Mouse (Mus musculus): ENCODE data around the gene E130114P18Rik.

The E130114P18Rik gene

GRCm38 (mm10) chr4:97766100-97766499 lies 11.8 kb downstream of the E130114P18Rik start:
- in situ Hi-C loops (cut with MboI; ENCODE audit: low pct_unique_long_range_greater_than_20kb in 1 of 2, low sequenced_read_pairs in 2 of 2, unreplicated experiment in 1 of 2) = loop anchor here in 1 of 2 experiments (25.0 kb wide), 2 partner anchors 346 to 946 kb away; no protein-coding TSS in a partner anchor

- in situ Hi-C loops (cut with MboI; ENCODE audit: low pct_unique_long_range_greater_than_20kb in 1 of 2, low sequenced_read_pairs in 2 of 2, unreplicated experiment in 1 of 2) = loop anchor here in 1 of 2 experiments (25.0 kb wide), 2 partner anchors 347 to 947 kb away; no protein-coding TSS in a partner anchor
Observed at GRCm38 (mm10) chr4:97765341-97766020, 12.4 kb downstream of the E130114P18Rik start.

- in situ Hi-C loops (cut with MboI; ENCODE audit: low pct_unique_long_range_greater_than_20kb in 1 of 2, low sequenced_read_pairs in 2 of 2, unreplicated experiment in 1 of 2) = loop anchor here in 1 of 2 experiments (25.0 kb wide), 2 partner anchors 348 to 948 kb away; no protein-coding TSS in a partner anchor
Observed at GRCm38 (mm10) chr4:97764616-97765015, 13.3 kb downstream of the E130114P18Rik start.

- in situ Hi-C loops (cut with MboI; ENCODE audit: low pct_unique_long_range_greater_than_20kb in 1 of 2, low sequenced_read_pairs in 2 of 2, unreplicated experiment in 1 of 2) = loop anchor here in 1 of 2 experiments (25.0 kb wide), 2 partner anchors 354 to 954 kb away; no protein-coding TSS in a partner anchor
Observed at GRCm38 (mm10) chr4:97758661-97759060, 19.2 kb downstream of the E130114P18Rik start.

GRCm38 (mm10) chr4:97757978-97758461 lies 19.9 kb downstream of the E130114P18Rik start:
- in situ Hi-C loops (cut with MboI; ENCODE audit: low pct_unique_long_range_greater_than_20kb in 1 of 2, low sequenced_read_pairs in 2 of 2, unreplicated experiment in 1 of 2) = loop anchor here in 1 of 2 experiments (25.0 kb wide), 2 partner anchors 354 to 954 kb away; no protein-coding TSS in a partner anchor

- in situ Hi-C loops (cut with MboI; ENCODE audit: low pct_unique_long_range_greater_than_20kb in 1 of 2, low sequenced_read_pairs in 2 of 2, unreplicated experiment in 1 of 2) = loop anchor here in 1 of 2 experiments (25.0 kb wide), 2 partner anchors 355 to 955 kb away; no protein-coding TSS in a partner anchor
Observed at GRCm38 (mm10) chr4:97757207-97757977, 20.5 kb downstream of the E130114P18Rik start.

- in situ Hi-C loops (cut with MboI; ENCODE audit: low pct_unique_long_range_greater_than_20kb in 1 of 2, low sequenced_read_pairs in 2 of 2, unreplicated experiment in 1 of 2) = loop anchor here in 1 of 2 experiments (5.0 to 25.0 kb wide), 3 partner anchors 182 to 958 kb away; no protein-coding TSS in a partner anchor
Observed at GRCm38 (mm10) chr4:97754241-97754640, 23.6 kb downstream of the E130114P18Rik start.

GRCm38 (mm10) chr4:97753521-97753920 lies 24.4 kb downstream of the E130114P18Rik start:
- in situ Hi-C loops (cut with MboI; ENCODE audit: low pct_unique_long_range_greater_than_20kb in 1 of 2, low sequenced_read_pairs in 2 of 2, unreplicated experiment in 1 of 2) = loop anchor here in 1 of 2 experiments (5.0 to 25.0 kb wide), 3 partner anchors 181 to 959 kb away; no protein-coding TSS in a partner anchor

- in situ Hi-C loops (cut with MboI; ENCODE audit: low pct_unique_long_range_greater_than_20kb in 1 of 2, low sequenced_read_pairs in 2 of 2, unreplicated experiment in 1 of 2) = loop anchor here in 1 of 2 experiments (5.0 to 25.0 kb wide), 3 partner anchors 180 to 960 kb away; no protein-coding TSS in a partner anchor
Observed at GRCm38 (mm10) chr4:97752276-97753010, 25.4 kb downstream of the E130114P18Rik start.

- in situ Hi-C loops (cut with MboI; ENCODE audit: low pct_unique_long_range_greater_than_20kb in 1 of 2, low sequenced_read_pairs in 2 of 2, unreplicated experiment in 1 of 2) = loop anchor here in 1 of 2 experiments (5.0 to 25.0 kb wide), 3 partner anchors 179 to 961 kb away; no protein-coding TSS in a partner anchor
Observed at GRCm38 (mm10) chr4:97751483-97752251, 26.2 kb downstream of the E130114P18Rik start.

GRCm38 (mm10) chr4:97751030-97751482 lies 26.8 kb downstream of the E130114P18Rik start:
- in situ Hi-C loops (cut with MboI; ENCODE audit: low pct_unique_long_range_greater_than_20kb in 1 of 2, low sequenced_read_pairs in 2 of 2, unreplicated experiment in 1 of 2) = loop anchor here in 1 of 2 experiments (5.0 to 25.0 kb wide), 3 partner anchors 179 to 961 kb away; no protein-coding TSS in a partner anchor

GRCm38 (mm10) chr4:97750401-97750800 lies 27.5 kb downstream of the E130114P18Rik start:
- in situ Hi-C loops (cut with MboI; ENCODE audit: low pct_unique_long_range_greater_than_20kb in 1 of 2, low sequenced_read_pairs in 2 of 2, unreplicated experiment in 1 of 2) = loop anchor here in 1 of 2 experiments (5.0 to 25.0 kb wide), 3 partner anchors 178 to 962 kb away; no protein-coding TSS in a partner anchor

GRCm38 (mm10) chr4:97746106-97746900 lies 31.6 kb downstream of the E130114P18Rik start:
- in situ Hi-C loops (cut with MboI; ENCODE audit: low pct_unique_long_range_greater_than_20kb in 1 of 2, low sequenced_read_pairs in 2 of 2, unreplicated experiment in 1 of 2) = no loop called here

GRCm38 (mm10) chr4:97745296-97746105 lies 32.4 kb downstream of the E130114P18Rik start:
- in situ Hi-C loops (cut with MboI; ENCODE audit: low pct_unique_long_range_greater_than_20kb in 1 of 2, low sequenced_read_pairs in 2 of 2, unreplicated experiment in 1 of 2) = no loop called here

GRCm38 (mm10) chr4:97743932-97744331 lies 33.9 kb downstream of the E130114P18Rik start:
- in situ Hi-C loops (cut with MboI; ENCODE audit: low pct_unique_long_range_greater_than_20kb in 1 of 2, low sequenced_read_pairs in 2 of 2, unreplicated experiment in 1 of 2) = no loop called here
